15 mouse cellular contexts compared by ENCODE assay signal in the genomic region with DNA sequence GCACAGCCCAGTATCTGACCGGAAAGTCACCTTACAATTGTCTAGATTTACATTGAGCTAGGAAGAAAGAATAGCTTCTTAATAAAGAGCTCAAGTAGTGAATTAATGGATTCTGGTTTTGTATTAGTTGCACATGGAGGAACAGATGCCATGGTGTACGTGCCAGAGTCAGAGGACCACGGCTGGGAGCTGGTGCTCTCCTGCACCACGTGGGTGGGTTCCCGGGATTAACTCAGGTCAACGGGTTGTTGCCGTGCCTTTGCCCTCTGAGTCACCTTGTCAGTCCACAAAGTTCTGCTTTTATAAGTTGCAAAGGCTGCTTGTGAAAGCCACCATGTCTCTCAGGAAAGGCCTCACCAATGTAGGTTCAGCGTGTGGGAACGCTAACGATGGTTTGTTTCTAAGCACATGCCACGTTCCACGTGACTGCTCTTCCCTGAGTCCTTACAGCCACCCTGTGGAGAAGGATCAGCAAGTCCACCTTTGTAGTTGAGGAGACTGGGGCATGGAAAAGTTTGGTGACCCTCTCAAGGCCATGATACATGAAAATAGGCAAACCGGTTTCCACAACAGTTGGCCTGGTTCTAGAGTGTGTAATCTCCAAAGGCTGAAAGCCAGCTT.
A peak's percentile ranks its signal among the peaks of the same experiment; 100 is the strongest.
DNase-seq lines count a peak whose midpoint lies in the region; ATAC-seq lines count a peak whose summit lies in the region.
"Had no signal": no experiment of that assay in that cellular context is flagged by ENCODE, and none has a peak within 500 bp of the region (broad histone marks: within the 10 kb centered on the region; RNA-seq: fewer than 3 reads in every experiment).

No protein-coding gene starts in this region.

- no peak overlapping the region for H3K4me3 ChIP-seq in embryonic facial prominence, embryonic 11.5 days (ENCODE audit: low read depth, low read length)
- no peak overlapping the region for H3K4me3 ChIP-seq in kidney, embryonic 14.5 days (ENCODE audit: low read length)
- H3K4me3 ChIP-seq in stomach, embryonic 14.5 days (ENCODE audit: low read depth, low read length), result no peak overlapping the region
- H3K4me3 ChIP-seq: limb, embryonic 13.5 days; midbrain, embryonic 12.5 days had no signal

- 73% methylated on average over 13 of the region's 13 CpGs for WGBS in embryonic facial prominence, embryonic 11.5 days
- 55% methylated on average over 13 of the region's 13 CpGs for WGBS in kidney, embryonic 14.5 days
- WGBS in stomach, embryonic 14.5 days, result 58% methylated on average over 13 of the region's 13 CpGs

- no peak overlapping the region for H3K9ac ChIP-seq in embryonic facial prominence, embryonic 11.5 days (replicated peaks; ENCODE audit: low read length)
- H3K9ac ChIP-seq in kidney, embryonic 14.5 days (ENCODE audit: low read depth, low read length), result no peak overlapping the region
- H3K9ac ChIP-seq in stomach, embryonic 14.5 days (replicated peaks; ENCODE audit: low read depth, low read length), result no peak overlapping the region
- H3K9ac ChIP-seq: hindbrain, embryonic 14.5 days; limb, embryonic 13.5 days; liver, postnatal 0 days; midbrain, embryonic 12.5 days had no signal

- no peak overlapping the region for H3K4me2 ChIP-seq in embryonic facial prominence, embryonic 11.5 days (ENCODE audit: low read depth, low read length)
- no peak overlapping the region for H3K4me2 ChIP-seq in kidney, embryonic 14.5 days (replicated peaks; ENCODE audit: low read depth, low read length)
- no peak overlapping the region for H3K4me2 ChIP-seq in stomach, embryonic 14.5 days (replicated peaks; ENCODE audit: low read depth, low read length)
- H3K4me2 ChIP-seq: hindbrain, embryonic 14.5 days; limb, embryonic 13.5 days; midbrain, embryonic 12.5 days had no signal

- H3K9me3 ChIP-seq in embryonic facial prominence, embryonic 11.5 days (replicated peaks; ENCODE audit: control insufficient read depth, low read length), result no peaks in the 10 kb centered on the region
- H3K9me3 ChIP-seq in kidney, embryonic 14.5 days (ENCODE audit: control insufficient read depth, low read length), result no peaks in the 10 kb centered on the region
- H3K9me3 ChIP-seq in stomach, embryonic 14.5 days (ENCODE audit: control insufficient read depth, low read depth, low read length), result no peaks in the 10 kb centered on the region
- H3K9me3 ChIP-seq: limb, embryonic 13.5 days; midbrain, embryonic 12.5 days had no signal

- ATAC-seq in embryonic facial prominence, embryonic 11.5 days (replicated peaks; ENCODE audit: insufficient number of reproducible peaks, low FRiP score, low TSS enrichment, low read depth), result 0 out of 2 replicates have a peak, but pooled peaks have one; percentile 61
- ATAC-seq in kidney, embryonic 14.5 days (ENCODE audit: low FRiP score, low TSS enrichment), result peak; percentile 71; the same call in 1 of the 2 replicates
- no peak for ATAC-seq in stomach, embryonic 14.5 days (ENCODE audit: insufficient number of reproducible peaks, insufficient read depth, low FRiP score, low read depth)
- ATAC-seq: liver, postnatal 0 days had no signal

- H3K36me3 ChIP-seq in embryonic facial prominence, embryonic 11.5 days (replicated peaks; ENCODE audit: control insufficient read depth, insufficient read depth, low read depth, low read length), result no peaks in the 10 kb centered on the region
- H3K36me3 ChIP-seq in kidney, embryonic 14.5 days (ENCODE audit: control insufficient read depth, insufficient read depth, low read length), result no peaks in the 10 kb centered on the region
- no peaks in the 10 kb centered on the region for H3K36me3 ChIP-seq in stomach, embryonic 14.5 days (ENCODE audit: control insufficient read depth, insufficient read depth, low read length)
- H3K36me3 ChIP-seq: limb, embryonic 13.5 days; midbrain, embryonic 12.5 days had no signal

- DNase-seq in kidney, adult 11 months, result peak; percentile 34
- no peak for DNase-seq in kidney, postnatal 14 days
- DNase-seq in embryonic facial prominence, embryonic 11.5 days (ENCODE audit: low spot score), result no peak
- DNase-seq in spleen, postnatal 36 days (ENCODE audit: low spot score in 2 of 2), result no peak
- no peak for DNase-seq in adrenal gland, postnatal 14 days
- DNase-seq: layer of hippocampus, postnatal 36 days; liver, postnatal 0 days; lung, postnatal 4 days; right cerebral cortex, postnatal 14 days; thymus, adult 18-20 months had no signal

- H3K27ac ChIP-seq in embryonic facial prominence, embryonic 11.5 days (replicated peaks; ENCODE audit: low read depth, low read length), result no peak overlapping the region
- peak overlapping the region; percentile 26; the same call in 1 of the 2 replicates for H3K27ac ChIP-seq in kidney, embryonic 14.5 days (ENCODE audit: low read depth, low read length)
- H3K27ac ChIP-seq in stomach, embryonic 14.5 days (ENCODE audit: low read length), result 0 out of 2 replicates have a peak overlapping the region, but pooled peaks have one; percentile 33
- H3K27ac ChIP-seq: hindbrain, embryonic 14.5 days; limb, embryonic 13.5 days; midbrain, embryonic 12.5 days had no signal

- no peaks in the 10 kb centered on the region for H3K27me3 ChIP-seq in embryonic facial prominence, embryonic 11.5 days (ENCODE audit: control insufficient read depth, insufficient read depth, low read length)
- H3K27me3 ChIP-seq in kidney, embryonic 14.5 days (ENCODE audit: control insufficient read depth, insufficient read depth, low read length), result no peaks in the 10 kb centered on the region
- H3K27me3 ChIP-seq in stomach, embryonic 14.5 days (ENCODE audit: control insufficient read depth, insufficient read depth, low read length), result no peaks in the 10 kb centered on the region
- H3K27me3 ChIP-seq: limb, embryonic 13.5 days; midbrain, embryonic 12.5 days had no signal

- H3K4me1 ChIP-seq in embryonic facial prominence, embryonic 11.5 days (ENCODE audit: control insufficient read depth, insufficient read depth, low read length), result no peaks in the 10 kb centered on the region
- H3K4me1 ChIP-seq in kidney, embryonic 14.5 days (ENCODE audit: control insufficient read depth, insufficient read depth, low read length), result peaks cover 9% of the 10 kb centered on the region; the same call in 1 of the 2 replicates
- 0 out of 2 replicates have a peak, but pooled peaks cover 14% of the 10 kb centered on the region for H3K4me1 ChIP-seq in stomach, embryonic 14.5 days (ENCODE audit: control insufficient read depth, insufficient read depth, low read length)
